Mouse (Mus musculus): ENCODE data around the gene Lig1.

Lig1 gene

DNA sequence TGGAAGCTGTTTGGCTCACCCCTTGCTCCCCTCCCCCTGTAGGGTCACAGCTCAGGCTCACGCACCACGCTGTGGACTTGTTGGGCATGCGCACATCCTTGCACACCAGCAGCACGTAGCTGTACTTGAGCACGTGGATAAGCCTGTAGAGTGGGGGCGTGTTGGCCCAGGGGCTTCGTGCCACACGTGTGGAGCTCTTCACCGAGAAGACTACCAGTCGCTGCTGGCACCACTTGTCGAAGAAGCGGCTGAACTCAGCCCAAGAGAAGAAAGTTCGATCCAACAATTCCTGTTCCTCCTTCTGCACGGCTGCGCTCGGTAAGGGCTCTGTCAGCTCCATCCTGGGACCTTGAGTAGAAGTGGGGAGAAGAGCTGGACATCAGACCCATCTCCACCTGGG, at the start of gene Lig1:
Gene Lig1 (plus strand): TSS at position 203 of the 400 bp plus-strand sequence.
- DNase-seq (ENCODE audit: low spot score in 2 of 2) = no peak

DNA sequence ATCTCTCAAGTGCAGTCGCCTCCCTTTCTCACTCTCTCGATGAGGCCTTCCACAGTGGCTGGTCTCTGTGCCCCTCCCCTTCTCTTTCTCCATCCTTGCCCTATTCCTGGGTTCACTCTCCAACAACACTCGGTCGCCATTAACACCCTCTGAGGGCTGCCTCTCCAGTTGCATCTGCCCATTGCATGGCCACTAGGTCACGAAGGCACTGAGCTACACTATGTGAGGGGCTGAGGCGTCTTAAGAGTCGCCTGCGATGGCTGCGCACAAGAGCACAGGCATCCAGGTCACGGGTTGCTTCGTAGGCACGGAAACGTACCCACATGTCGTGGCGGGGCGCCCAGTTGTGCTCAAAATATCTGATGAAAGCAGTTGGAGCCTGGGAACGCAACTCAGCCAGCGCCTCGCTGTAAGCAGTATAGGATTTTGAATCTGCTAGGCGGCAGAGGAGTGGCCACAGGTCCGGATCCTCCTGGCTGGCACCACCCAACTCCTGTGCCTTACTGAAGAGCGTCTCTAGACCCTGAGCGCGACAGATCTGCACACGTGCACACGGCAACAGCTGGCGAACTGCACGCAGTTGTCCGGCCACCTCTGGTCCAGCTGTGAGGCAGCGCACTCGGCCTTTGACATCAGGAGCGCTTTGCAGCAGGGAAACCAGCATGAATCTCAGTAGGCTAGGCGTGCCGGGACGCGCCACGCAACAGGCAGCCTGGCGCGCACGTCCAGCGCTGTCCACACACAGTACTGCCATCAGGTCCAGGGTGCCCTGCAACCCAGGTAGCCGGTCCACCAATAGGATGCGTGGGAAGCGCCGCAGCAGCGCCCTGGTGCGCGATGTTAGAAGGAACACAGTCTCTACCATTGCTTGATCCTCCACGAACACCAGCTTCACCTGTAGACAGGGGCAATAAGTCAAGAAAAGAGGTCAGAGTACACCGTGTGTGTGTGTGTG, 16.1 kb upstream of the Lig1 start:
- DNase-seq (ENCODE audit: low spot score in 2 of 2) = no peak

DNA sequence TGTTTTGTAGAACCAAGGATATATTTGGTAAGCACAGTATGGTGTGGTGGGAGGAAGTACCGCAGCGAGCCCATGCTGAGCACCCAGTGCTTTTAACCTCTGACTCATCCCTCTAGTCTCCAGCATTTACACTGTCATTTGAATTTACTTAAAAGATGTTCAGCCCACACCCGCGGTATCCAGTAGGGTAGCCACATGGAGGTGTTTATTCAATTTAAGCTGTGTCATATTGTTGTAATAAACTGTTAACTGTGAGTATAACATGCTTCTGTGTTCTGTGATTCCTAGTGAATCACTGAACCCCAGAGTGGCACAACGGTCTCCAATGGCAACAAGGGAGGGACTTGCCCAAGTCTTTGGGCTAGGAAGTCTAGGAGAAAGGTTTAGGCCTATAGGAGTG, 13.2 kb upstream of the Lig1 start:
- no peak for DNase-seq (ENCODE audit: low spot score in 2 of 2)

DNA sequence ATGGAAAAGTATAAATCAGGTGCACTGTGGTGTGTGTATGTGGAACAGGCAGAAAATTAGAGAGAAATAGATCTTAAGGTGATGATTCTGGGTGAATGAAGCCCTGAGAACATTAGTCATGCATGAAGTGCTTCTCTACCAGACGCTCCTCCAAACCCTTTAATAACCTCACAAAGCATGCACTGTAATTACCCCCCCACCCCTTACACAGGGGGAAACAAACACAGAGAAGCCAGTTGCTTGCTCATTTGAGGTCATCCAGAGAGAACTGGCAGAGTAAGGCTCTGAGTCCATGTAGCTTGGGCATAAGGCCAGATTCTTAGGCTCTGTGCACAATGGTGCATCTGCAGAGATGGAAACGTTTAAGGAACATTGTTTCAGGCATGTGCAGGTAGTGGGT, 12.7 kb upstream of the Lig1 start:
- DNase-seq (ENCODE audit: low spot score in 2 of 2) = no peak

DNA sequence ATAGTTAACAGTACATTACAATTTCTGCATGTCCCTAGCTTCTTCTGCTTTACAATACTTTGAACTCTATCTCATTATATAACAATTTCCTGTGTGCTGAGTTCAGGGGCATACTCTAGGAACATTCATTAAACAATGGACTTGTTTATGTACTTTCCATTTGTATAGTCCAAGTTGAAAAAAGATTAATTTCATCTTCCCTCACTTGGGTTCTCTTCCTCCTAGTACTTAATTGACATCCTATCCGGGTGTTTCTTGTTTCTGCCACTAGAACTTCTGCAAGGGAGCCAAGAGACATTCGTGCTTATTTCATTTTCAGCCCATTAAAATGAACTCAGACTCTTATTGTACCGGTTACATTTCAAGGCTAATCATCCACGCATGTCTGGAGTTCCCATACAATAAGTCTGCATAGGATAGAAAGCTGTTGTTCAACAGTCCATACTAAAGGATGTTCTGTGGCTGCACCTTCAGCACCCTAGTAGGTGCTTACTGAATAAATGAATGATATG, 8.3 kb upstream of the Lig1 start:
- no peak for DNase-seq (ENCODE audit: low spot score in 2 of 2)

DNA sequence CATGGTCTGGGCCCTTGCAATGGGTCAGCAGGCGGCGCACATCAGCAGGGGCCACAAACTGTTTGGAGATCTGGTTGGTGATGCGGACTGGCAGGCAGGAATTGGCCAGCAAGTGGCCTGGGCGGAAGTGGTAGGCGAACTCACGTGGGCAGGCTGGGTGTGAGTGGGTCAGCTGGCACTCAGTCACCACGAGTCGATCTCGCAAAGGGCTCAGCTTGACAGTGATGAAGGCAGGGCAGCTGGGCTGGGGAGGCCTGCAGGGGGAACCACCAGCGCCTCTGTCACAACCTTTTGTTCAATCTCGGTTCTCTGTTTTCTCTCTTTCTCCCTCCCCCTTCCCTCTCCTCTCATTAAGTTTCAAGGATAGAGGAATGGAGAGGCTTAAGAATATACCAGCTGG, 7.7 kb upstream of the Lig1 start:
- no peak for DNase-seq (ENCODE audit: low spot score in 2 of 2)

DNA sequence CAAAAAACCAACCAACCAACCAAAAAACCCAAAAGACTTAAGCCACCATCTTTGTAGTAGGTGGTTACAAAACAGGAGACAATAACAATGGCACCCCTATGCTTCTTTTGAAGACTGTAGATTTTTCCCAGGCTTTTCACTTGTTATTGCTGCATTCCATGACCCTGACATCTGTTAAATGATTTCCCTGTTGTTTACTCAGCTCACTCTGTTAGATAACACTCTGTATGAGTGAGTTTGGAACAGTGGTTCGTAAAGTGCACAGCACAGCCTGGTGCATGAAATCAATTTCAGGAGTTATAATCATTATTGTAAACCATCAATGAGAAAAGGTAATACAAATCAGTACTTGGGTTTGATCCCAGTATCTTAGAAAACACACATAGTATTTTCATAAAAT, 5.4 kb upstream of the Lig1 start:
- no peak for DNase-seq (ENCODE audit: low spot score in 2 of 2)

DNA sequence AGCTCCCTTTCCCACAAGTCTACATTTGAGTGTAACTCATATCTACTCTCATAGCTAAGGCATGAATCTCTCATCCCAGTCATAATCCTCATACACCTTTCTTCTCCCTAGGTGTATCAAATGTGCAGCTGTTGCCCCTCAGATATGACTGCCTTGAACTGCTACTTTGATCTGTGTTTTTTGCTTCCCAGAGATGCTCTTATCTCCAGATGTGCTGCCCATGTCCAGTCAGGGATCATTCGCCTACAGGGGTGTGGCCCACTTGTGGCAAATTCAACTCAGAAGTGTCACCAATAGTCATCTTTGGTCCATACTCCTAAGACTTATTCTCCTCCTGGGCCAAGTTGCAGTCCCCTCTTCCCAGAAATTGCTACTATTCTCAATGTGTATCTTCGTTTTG, 750 bp downstream of the Lig1 start:
- no peak for DNase-seq (ENCODE audit: low spot score in 2 of 2)

DNA sequence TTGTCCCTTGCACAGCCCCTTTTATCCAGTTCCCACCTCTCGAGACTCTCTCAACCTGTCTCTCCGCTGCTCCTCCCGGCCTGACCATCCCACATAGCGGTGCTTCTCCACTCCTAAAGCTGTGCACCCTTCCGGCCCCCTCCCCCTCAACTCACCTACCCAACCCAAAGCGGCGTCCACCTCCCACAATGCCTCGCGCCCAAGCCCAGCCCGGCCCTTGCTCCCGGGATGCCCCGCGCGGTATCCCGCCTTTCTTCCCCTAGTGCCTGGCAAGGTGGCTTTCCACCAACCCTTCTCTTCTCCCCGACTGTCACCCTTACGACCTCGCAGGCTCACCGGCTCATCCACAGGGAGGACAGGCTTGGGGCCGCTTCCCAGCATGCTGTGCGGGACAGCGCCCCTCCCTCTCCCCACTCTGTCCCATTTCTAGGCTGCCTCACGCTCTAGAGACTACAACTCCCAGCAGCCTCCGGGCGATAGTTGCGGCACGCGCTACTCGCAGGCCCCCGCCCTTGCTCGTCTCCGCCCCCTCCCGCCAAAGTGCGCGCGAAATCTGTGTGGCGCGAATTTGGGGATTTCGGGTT, 1.3 kb downstream of the Lig1 start, which contains the start of gene Zswim9:
Gene Zswim9 (minus strand): TSS at position 414 of the 584 bp plus-strand sequence.
- peak; percentile 92 to 96 for DNase-seq (ENCODE audit: low spot score in 2 of 2)

DNA sequence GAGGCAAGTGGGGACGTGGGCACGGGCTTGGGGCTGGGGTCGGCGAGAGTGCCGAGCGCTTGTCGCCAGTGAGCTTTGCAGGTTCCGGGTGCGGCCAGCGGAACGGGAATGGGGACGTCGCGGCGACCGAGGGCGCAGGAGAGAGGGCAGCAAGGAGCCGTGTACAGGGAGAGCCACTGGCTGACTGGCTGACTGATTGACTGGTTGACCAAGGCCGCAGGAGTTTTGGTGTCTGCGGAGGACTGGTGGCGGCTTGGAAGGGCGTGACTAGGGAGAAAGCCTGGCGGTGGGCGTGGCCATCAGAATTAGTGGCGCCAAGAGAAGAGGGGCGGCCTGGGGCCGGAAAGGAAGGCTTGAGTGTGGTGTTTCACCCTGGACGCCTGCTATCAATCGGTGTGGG, 1.9 kb downstream of the Lig1 start:
- DNase-seq (ENCODE audit: low spot score in 2 of 2) = peak; percentile 15 to 21

DNA sequence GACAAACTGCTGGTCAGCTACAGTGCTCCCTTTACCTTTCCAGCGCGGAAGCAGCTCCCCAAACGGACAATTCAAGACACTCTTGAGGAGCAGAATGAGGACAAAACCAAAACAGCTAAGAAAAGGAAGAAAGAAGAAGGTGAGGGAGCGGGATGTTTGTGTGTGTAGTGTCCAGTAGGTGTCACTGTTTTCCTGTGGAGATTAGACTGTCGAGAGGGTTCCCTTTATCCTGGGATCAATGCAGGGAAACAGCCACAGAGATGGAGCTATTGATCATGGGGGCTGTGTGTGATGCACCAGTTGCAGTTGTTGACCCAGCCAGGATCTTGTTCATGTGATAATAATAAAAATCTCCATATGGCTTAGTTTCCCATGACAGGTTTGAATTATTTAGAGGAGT, 11.5 kb downstream of the Lig1 start:
- no peak for DNase-seq (ENCODE audit: low spot score in 2 of 2)

DNA sequence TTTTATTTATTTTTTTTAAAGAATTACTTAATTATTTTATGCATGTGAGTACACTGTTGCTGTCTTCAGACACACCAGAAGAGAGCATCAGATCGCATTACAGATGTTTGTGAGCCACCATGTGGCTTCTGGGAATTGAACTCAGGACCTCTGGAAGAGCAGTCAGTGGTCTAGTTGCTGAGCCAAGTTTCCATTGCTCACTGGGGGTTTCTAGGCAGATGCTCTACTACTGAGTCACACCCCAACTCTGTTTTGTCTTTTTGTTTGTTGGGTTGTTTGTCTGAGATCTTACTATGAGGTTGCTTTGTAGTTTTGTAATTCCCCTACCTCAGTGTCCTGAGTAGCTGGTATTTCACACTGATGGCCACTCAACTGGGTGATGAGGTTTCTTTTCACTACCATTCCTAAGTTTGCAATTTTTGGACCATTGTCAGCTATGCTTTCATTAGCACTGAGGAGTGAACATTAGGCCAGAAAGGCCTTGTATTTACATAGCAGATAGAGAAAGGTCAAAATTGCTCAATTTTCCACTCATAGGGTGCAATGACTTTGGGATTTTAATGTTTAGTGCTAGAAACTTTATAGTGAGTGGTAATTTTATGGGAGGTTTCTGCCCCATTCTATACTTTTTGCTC, 13.1 kb downstream of the Lig1 start:
- DNase-seq (ENCODE audit: low spot score in 2 of 2) = no peak

DNA sequence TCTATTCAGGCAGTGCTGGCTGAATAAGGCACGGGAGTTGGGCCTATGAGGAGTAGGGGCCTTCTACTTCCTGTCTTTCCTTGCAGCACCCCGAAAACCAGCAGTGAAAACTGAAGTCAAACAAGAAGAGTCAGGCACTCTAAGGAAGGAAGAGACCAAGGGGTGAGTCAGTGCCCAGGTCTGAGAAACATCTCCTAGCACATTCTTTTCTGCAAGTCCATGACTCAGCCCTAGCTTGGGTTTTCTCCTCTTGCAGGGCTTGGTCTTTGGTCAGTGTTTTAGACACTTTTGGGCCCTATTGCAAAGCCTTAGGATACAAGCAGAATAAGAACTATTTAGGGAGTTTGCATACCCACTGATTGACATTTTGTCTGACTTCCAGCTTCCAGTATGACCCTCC, 14.3 kb downstream of the Lig1 start:
- DNase-seq (ENCODE audit: low spot score in 2 of 2) = no peak

DNA sequence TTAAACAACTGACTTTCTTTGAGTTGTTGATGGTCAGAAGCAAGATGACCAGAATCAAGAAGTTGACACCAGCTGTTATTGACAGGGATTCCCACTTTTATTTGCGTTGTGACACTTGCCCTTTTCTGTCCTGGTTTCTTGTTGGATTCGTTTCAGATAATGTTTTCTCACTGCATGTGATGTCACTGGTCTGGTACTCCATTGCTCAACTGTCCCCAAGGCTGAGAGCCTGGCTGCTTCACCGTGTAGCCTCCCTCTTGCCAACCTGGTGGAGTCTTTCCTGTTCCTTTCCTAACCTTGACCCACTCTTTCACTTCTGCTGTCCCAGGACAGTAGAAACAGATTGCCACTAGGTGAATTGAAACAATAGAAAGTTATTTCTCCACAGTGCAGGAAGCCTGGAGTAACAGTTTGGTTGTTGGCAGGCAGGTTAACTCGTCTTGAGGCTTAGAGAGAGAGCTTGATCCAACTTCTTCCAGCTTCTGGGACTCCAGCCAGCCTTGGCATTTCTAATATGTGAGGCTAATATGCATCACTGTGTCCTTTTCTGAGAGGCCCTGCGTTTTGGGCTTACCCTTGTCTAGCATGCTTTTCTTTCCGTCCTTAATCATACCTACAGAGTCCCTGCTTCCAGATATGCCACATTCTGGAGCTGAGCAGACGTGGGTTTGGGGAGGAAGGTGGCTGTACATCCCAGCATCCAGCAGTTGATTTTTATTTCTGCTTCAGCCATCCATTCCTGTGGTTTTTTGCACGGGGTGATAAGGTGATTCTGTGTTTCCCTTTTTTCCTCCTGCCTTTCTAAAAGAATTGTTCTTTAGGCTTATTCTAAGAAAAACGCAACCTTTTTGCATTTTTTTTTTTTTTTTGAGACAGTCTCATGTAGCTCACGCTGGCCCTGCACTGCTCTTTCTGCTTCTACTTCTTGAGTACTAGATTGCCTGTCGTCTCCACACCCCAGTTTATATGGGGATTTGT, 17.1 kb downstream of the Lig1 start:
- DNase-seq (ENCODE audit: low spot score in 2 of 2) = no peak

DNA sequence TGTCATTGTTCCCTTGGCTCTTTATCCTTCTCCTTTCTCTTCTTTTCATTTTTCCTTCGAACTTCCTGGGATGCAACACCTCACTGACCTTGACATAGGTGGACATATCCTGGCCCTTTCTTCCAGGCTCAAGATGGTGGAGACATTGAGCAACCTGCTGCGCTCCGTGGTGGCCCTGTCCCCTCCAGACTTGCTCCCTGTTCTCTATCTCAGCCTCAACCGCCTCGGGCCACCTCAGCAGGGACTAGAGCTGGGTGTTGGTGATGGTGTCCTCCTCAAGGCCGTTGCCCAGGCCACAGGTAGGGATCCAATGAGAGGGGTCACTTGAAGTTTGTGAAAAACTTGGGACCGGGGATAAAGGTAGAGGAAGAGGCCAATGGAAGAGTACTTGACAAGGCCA, 18.2 kb downstream of the Lig1 start:
- DNase-seq (ENCODE audit: low spot score in 2 of 2) = no peak

DNA sequence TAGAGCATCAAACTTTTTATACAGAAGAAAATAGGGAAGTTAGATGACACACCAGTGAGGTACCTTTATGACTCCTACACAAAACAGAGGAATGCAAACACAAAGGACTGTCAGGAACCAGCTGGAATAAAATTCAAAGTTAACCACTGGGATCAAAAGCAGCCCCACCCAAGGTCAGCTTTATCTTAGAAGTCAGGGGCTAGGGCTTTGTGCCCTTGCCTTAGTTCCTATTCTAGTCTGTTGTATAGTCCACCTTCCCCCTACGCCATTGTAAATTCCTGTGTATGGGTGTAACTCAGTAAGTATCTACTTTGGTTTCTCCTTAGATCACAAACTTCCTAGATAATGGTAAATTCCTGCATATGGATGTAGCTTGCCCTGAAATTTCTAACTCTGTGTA, 20.6 kb downstream of the Lig1 start:
- DNase-seq (ENCODE audit: low spot score in 2 of 2) = no peak

DNA sequence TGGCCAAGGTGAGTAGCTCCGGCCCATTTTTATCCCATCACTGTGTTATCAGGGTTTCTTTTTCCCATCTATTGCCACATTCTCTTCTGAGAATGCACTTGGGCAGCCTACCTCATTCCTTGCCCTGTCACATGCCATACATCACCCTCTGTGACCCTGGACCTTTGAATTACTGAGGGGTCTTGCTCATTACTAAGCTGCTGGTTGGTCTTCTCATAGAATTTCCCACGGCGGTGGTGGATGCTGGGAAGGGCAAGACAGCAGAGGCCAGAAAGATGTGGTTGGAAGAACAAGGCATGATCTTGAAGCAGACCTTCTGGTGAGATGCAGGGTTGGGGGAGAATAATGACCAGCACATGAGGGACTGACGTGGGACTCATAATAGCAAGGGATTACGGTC, 21.7 kb downstream of the Lig1 start:
- DNase-seq (ENCODE audit: low spot score in 2 of 2) = no peak

DNA sequence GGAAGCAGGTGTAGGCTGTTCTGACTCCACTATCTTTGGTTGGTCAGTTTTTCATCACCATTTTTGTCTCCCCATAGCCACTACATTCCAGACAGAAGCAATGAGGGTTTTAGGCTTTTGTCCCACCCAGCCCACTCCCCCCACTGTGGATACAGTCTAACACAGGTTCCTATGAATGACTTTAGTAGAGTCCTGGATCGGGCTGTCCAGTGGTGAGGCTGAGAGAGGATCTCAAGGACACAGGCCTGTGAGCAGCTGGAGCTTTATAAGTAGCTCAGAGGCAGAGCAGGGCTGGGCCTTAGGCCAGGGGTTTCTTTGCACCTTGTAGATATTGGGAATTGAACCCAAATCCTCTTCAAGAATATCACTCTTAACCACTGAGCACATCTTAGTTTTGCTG, 24.6 kb downstream of the Lig1 start:
- DNase-seq (ENCODE audit: low spot score in 2 of 2) = no peak

DNA sequence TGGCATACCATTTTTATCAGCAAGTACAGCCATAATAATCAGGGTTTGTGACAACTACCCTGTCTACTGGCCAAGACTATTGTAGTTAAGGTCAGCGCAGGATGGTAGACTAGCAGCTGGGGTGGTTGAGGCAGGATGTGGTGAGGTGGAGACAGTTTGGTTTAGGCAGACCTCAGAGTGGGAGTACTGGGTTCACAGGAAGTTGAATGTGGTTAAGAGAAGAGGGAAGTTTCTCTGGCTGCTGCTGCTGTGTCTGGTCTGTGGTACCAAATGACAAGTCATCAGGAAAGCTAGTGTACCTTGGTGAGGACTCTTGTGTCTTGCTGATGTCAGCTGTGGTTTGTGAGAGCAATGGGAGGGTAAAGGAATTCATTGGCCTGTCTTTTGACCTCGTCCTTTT, 25.7 kb downstream of the Lig1 start:
- DNase-seq (ENCODE audit: low spot score in 2 of 2) = no peak

DNA sequence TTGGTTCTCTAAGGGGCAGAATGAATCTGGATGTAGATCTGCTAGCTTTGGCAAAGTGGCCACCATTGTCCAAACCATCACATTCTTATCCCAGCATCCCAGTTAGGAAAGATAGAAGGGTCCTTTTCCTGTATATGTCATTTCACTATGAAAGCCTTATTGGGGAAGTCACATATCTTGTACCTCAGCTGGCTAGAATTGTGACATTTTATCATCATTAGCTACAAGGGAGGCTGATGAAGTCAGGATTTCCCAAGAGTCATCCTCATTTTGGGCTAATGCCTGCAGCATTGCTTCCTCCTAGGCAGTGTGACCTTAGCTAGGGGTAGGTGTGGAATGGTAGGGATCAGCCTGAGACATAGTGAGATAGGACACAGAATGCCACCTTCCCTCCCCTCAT, 26.3 kb downstream of the Lig1 start:
- no peak for DNase-seq (ENCODE audit: low spot score in 2 of 2)

DNA sequence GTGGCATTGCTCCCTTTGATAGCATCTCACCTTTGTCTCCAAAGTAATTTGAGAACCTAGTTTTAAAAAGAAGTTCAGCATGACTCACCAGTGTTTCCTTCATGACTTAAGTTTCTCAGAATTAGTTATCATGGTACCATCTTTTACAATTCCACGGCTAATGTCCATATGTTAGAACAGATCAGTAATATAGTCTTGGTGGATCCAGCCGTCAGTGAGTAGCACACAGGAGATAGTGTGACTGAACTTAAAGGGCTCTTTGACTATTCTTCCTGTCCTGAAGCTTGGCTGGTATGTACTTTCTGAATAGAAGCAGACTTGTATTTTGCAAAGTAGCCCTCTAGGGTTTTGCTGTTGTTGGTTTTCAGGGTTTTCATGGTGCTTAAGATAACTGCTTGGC, 32.3 kb downstream of the Lig1 start:
- no peak for DNase-seq (ENCODE audit: low spot score in 2 of 2)
